Mouse (Mus musculus) adrenal gland, adult (tissue): ENCODE measurements at regions not wholly inside any gene's neighbourhood (a gene's known extent, or its start where the extent isn't known, plus 50 kb on each side); places are given as distances from the start of the nearest gene placed in this dataset.
"Not testable (repeated sequence)": the region's sequence is repeated elsewhere in the genome, so short reads cannot be mapped to it uniquely, and the experiment has no call there.

Experiments
- DNase-seq, 2 experiments: peaks; one replicate each; pipeline ENCODE4 v3.0.0; 2022 to 2023; ENCODE audit warnings: low spot score in 1 of 2; ENCODE audit not compliant: inconsistent age in 2 of 2

DNA sequence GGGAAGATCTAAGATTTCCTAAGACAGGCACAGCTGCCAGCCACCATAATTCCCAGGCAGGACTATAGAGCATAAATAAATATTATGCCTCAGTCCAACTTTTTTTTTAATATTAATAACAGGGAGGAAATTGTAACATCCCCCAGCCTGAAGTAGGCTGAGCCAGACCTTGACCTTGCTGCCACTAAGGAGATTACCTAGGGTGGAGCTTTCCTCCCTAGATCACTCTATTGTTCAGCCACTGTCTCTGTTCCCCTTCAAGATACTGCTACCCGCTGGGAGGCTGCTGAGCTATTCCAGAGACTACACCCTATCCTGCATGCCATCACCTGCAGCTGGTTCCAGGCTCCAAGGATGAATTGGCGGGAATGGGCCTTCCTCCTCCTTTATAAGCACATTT lies 437.4 kb downstream of the Sh2d4b start:
- not testable (repeated sequence) for DNase-seq

DNA sequence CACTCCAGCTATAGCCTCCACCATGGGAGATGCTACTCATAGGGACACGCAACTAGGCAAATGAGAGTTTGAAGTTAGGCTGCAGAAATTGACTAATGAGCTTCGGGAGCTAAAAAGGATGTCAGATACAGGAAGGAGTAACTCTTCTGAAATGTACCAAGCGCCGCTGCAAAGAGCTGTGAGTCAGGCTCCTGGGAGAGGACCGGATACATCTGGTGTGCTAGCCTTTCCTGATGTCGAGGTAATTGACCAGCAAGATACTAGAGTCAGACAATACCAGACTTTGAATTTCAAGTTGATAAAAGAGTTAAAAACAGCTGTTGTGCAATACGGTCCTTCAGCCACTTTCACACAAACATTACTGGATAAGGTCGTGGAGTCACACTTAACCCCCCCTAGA lies 442.2 kb downstream of the Sh2d4b start:
- peak; percentile 7 to 37 for DNase-seq

DNA sequence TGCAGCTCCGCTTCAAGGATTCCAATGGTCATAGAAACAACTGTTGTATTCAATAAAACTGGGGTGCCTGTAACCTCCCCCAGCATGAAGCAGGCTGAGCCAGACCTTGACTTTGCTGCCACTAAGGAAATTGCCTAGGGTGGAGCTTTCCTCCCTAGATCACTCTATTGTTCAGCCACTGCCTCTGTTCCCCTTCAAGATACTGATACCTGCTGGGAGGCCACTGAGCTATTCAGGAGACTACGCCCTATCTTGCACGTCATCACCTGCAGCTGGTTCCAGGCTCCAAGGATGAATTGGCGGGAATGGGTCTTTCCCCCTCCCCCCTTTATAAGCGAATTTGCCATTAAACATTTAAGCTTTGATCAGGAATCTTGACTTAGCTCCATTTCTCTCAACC lies 443.5 kb downstream of the Sh2d4b start:
- not testable (repeated sequence) for DNase-seq
